Mouse (Mus musculus) midbrain, postnatal 0 days (tissue): ENCODE measurements around the gene Zfp385b. TPM values are rescaled to one million over a fixed set of nuclear protein-coding genes. Genes with fewer than 3 reads are reported as not detected.

Experiments used
- ATAC-seq: fragments of 200-750 bp; cut with Nextera tagmentation; 2 replicates; pipeline ENCODE4 v1.8.0; 2017; ENCODE audit warnings: moderate number of reproducible peaks, mild to moderate bottlenecking, moderate TSS enrichment, moderate library complexity; ENCODE audit not compliant: low FRiP score
- DNase-seq: peaks from one replicate; pipeline ENCODE4 v3.0.0-alpha.2; 2015; ENCODE audit warnings: low spot score
- H3K27ac ChIP-seq: fragments of 300-500 bp; sonication (generic); 2 replicates; pipeline ENCODE4 v1.5.1; 2014; ENCODE audit warnings: low read depth, mild to moderate bottlenecking, low read length, mixed read lengths
- H3K27me3 ChIP-seq: fragments of 300-500 bp; sonication (generic); 2 replicates; pipeline ENCODE4 v1.6.1; 2014; ENCODE audit warnings: low read length, control low read depth, mixed read lengths; ENCODE audit not compliant: insufficient read depth
- H3K36me3 ChIP-seq: fragments of 300-500 bp; sonication (generic); 2 replicates; pipeline ENCODE4 v1.6.1; 2014; ENCODE audit warnings: low read length, control low read depth, mixed read lengths; ENCODE audit not compliant: insufficient read depth
- H3K4me1 ChIP-seq: fragments of 300-500 bp; sonication (generic); 2 replicates; pipeline ENCODE4 v1.6.1; 2014; ENCODE audit warnings: mild to moderate bottlenecking, control low read depth, antibody characterized with exemption, low read length, mixed read lengths; ENCODE audit not compliant: insufficient read depth
- H3K4me2 ChIP-seq: fragments of 300-500 bp; sonication (generic); 2 replicates; pipeline ENCODE4 v1.6.1; 2014; ENCODE audit warnings: low read depth, mild to moderate bottlenecking, low read length, mixed read lengths; ENCODE audit not compliant: poor library complexity, severe bottlenecking
- H3K4me3 ChIP-seq: fragments of 300-500 bp; sonication (generic); 2 replicates; pipeline ENCODE4 v1.5.1; 2014; ENCODE audit warnings: low read depth, mild to moderate bottlenecking, low read length, moderate library complexity
- H3K9ac ChIP-seq: fragments of 300-500 bp; sonication (generic); replicated peaks from 2 replicates; pipeline ENCODE4 v1.6.1; 2014; ENCODE audit warnings: mild to moderate bottlenecking, low read length, moderate library complexity, mixed read lengths; ENCODE audit not compliant: poor library complexity, severe bottlenecking
- H3K9me3 ChIP-seq: fragments of 300-500 bp; sonication (generic); 2 replicates; pipeline ENCODE4 v1.6.1; 2016; ENCODE audit warnings: low read length, control low read depth
- CTCF ChIP-seq: IDR thresholded peaks from 2 replicates; pipeline ENCODE4 v1.5.1; 2016; ENCODE audit warnings: antibody characterized with exemption, mild to moderate bottlenecking
- WGBS: fragments of 180-500 bp; shearing (Covaris S2); extraction: QIAGEN DNeasy Blood & Tissue Kit; methylation state at CpG from one replicate; pipeline ENCODE4 v1.1.7; 2014; 5-methylcytosine and 5-hydroxymethylcytosine counted together
- polyA plus RNA-seq: library from polyadenylated mRNA; unstranded; fragments of >200 nt; fragmentation: Nextera tagmentation; extraction: Ambion mirVana; gene quantifications from 2 replicates; pipeline ENCODE4 v1.2.1, GENCODE M21; 2015
- total RNA-seq: library from RNA; depleted of rRNA; stranded (reverse); fragments of >200 nt; gene quantifications from 2 replicates; pipeline ENCODE4 v1.2.3, GENCODE M21; 2014

The Zfp385b gene
- total and polyA plus RNA-seq, 2 experiments from 2014 or later, result 11.8 to 16.6 TPM

GRCm38 (mm10) chr2:77477536-77477935, 341.9 kb downstream of the Zfp385b start:
- no peaks in the 10 kb centered on the region for H3K36me3 ChIP-seq
- H3K4me3 ChIP-seq, result no peak overlapping the region
- H3K4me2 ChIP-seq, result no peak overlapping the region
- no peaks in the 10 kb centered on the region for H3K9me3 ChIP-seq
- no peak overlapping the region for H3K9ac ChIP-seq
- H3K27me3 ChIP-seq, result no peaks in the 10 kb centered on the region
- ATAC-seq, result no peak
- 90% methylated on average over 10 of the region's 10 CpGs for WGBS
- no peaks in the 10 kb centered on the region for H3K4me1 ChIP-seq
- TF ChIP-seq CTCF, result no peak
- DNase-seq, result no peak
- no peak overlapping the region for H3K27ac ChIP-seq

GRCm38 (mm10) chr2:77476444-77476843, 343.0 kb downstream of the Zfp385b start:
- 79% methylated on average over 8 of the region's 8 CpGs for WGBS
- no peak for TF ChIP-seq CTCF
- Histone ChIP-seq H3K9ac (no peak overlapping the region), H3K4me3 (no peak overlapping the region), H3K4me1 (no peaks in the 10 kb centered on the region), H3K4me2 (no peak overlapping the region), H3K9me3 (no peaks in the 10 kb centered on the region), H3K27me3 (no peaks in the 10 kb centered on the region), H3K27ac (no peak overlapping the region), H3K36me3 (no peaks in the 10 kb centered on the region)
- no peak for DNase-seq
- ATAC-seq, result no peak

GRCm38 (mm10) chr2:77472254-77472837, 347.1 kb downstream of the Zfp385b start:
- Histone ChIP-seq H3K9me3 (no peaks in the 10 kb centered on the region), H3K4me2 (no peak overlapping the region), H3K4me3 (no peak overlapping the region), H3K9ac (no peak overlapping the region), H3K4me1 (no peaks in the 10 kb centered on the region), H3K27ac (no peak overlapping the region), H3K27me3 (no peaks in the 10 kb centered on the region), H3K36me3 (no peaks in the 10 kb centered on the region)
- ATAC-seq, result no peak
- DNase-seq, result no peak
- no peak for TF ChIP-seq CTCF
- WGBS, result 66% methylated on average over 11 of the region's 11 CpGs

- no peak for TF ChIP-seq CTCF
- Histone ChIP-seq H3K4me3 (no peak overlapping the region), H3K27me3 (no peaks in the 10 kb centered on the region), H3K36me3 (no peaks in the 10 kb centered on the region), H3K27ac (no peak overlapping the region), H3K4me2 (no peak overlapping the region), H3K4me1 (no peaks in the 10 kb centered on the region), H3K9ac (no peak overlapping the region), H3K9me3 (no peaks in the 10 kb centered on the region)
- no peak for ATAC-seq
- 83% methylated on average over 7 of the region's 7 CpGs for WGBS
- DNase-seq, result no peak
These were observed 348.7 kb downstream of the Zfp385b start for GRCm38 (mm10) chr2:77470716-77471115.

GRCm38 (mm10) chr2:77461413-77461812, 358.0 kb downstream of the Zfp385b start:
- H3K9ac ChIP-seq, result no peak overlapping the region
- no peak overlapping the region for H3K4me2 ChIP-seq
- TF ChIP-seq CTCF, result no peak
- WGBS, result 92% methylated on average over 10 of the region's 10 CpGs
- no peaks in the 10 kb centered on the region for H3K9me3 ChIP-seq
- no peak for ATAC-seq
- H3K27ac ChIP-seq, result no peak overlapping the region
- H3K36me3 ChIP-seq, result no peaks in the 10 kb centered on the region
- no peak overlapping the region for H3K4me3 ChIP-seq
- no peaks in the 10 kb centered on the region for H3K27me3 ChIP-seq
- DNase-seq, result no peak
- H3K4me1 ChIP-seq, result no peaks in the 10 kb centered on the region; the same call in 1 of the 2 replicates

GRCm38 (mm10) chr2:77460011-77460410, 359.4 kb downstream of the Zfp385b start:
- Histone ChIP-seq H3K4me2 (no peak overlapping the region), H3K27me3 (no peaks in the 10 kb centered on the region), H3K36me3 (no peaks in the 10 kb centered on the region), H3K9ac (no peak overlapping the region), H3K27ac (no peak overlapping the region), H3K4me1 (no peaks in the 10 kb centered on the region; the same call in 1 of the 2 replicates), H3K4me3 (no peak overlapping the region), H3K9me3 (no peaks in the 10 kb centered on the region)
- WGBS, result 88% methylated on average over 6 of the region's 6 CpGs
- no peak for ATAC-seq
- DNase-seq, result no peak
- TF ChIP-seq CTCF, result no peak
